Mouse (Mus musculus): Measurements from ENCODE around the gene Map3k5.
A peak's percentile ranks its signal among the peaks of the same experiment; 100 is the strongest.

Gene Map3k5

DNA sequence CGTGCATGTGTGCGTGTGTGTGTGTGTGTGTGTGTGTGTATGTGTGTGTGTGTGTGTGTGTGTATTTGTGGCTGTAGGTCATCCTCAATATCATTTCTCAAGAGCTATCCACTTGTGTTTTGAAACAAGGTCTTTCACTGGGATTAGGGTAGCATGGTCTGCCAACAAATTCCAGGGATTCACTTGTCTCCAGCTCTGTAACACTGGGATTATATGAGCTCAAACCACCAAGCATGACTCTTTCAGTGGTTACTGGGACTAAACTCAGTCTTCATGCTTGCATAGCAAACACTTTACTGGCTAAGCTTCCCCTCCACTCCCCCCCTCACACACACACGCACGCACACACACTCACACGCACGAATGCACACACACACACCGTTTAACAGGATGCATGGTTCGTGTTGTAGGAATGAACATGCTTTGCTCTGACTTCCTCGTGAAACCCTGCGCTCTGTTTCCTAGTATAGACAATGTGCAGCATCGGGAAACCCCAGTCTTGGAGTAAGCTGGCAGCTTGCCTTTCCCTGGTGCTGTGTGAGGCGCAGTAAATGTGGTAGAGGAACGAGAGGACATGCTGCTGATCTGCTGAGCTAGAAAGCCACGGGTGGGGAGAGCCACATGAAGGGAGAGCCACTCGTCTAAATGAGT lies 126.2 kb downstream of the Map3k5 start:
- no peak for DNase-seq

DNA sequence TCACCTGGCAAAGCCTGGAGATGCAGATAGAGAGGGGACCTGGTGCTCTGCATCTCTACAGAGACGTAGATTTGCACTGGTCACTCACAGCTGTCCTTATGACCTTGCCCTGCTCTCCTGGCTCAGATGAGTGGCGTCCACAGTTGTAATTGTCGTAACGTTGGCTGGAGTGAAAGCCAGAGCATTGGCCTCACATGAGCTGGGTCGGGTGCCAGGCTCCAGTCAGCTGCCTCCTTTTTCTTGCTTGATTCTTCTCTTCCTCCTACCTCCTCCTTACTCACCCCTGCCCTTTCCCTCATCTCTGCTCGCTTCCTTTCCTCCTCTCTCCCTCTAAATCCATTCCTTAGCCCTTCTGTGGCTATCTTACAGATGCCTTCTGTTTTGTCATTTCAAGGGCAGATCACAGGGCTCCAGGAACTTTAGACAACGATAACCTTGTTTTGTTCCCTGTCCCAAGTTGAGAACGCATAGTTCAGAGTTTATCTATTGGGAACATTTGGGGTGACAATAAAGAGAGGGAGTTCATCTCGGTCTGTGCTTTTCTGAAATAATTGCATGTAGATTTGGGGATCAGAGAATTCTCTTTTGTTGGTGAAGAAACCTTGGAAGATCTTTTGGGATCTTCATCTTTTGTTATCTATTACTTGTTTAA lies 130.4 kb downstream of the Map3k5 start:
- DNase-seq: peak; percentile 69 to 74

DNA sequence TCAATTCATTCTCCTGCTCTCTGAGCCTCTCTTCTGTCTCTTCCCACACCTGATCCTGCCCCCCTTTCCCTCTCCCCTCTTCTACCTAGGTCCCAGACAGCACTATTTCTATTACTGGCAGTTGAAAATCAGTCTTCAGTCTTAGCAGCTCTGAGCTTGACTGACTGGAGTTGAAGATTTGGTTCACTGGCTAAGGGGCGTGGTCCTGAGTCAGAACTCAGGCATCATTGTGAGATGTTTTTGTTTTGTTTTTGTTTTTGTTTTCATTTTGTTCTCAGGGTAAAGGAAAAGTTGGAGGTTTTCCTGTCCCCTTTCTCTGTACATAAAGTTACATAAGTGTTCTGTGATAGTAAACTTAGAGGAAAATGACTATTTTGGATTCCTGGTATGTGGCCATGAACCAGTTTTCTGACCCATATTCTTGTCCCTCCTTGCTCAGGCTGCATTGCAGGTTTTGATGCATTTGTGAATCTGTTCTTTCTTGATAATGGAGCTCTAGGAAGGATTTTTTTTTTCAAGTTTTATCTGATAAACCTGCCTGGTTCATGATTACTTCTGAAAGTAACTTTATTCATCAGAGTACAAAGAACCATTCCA lies 131.9 kb downstream of the Map3k5 start:
- peak; percentile 52 to 64 for DNase-seq

GRCm38 (mm10) chr10:20069771-20070460 lies 135.6 kb downstream of the Map3k5 start:
- no peak for DNase-seq

DNA sequence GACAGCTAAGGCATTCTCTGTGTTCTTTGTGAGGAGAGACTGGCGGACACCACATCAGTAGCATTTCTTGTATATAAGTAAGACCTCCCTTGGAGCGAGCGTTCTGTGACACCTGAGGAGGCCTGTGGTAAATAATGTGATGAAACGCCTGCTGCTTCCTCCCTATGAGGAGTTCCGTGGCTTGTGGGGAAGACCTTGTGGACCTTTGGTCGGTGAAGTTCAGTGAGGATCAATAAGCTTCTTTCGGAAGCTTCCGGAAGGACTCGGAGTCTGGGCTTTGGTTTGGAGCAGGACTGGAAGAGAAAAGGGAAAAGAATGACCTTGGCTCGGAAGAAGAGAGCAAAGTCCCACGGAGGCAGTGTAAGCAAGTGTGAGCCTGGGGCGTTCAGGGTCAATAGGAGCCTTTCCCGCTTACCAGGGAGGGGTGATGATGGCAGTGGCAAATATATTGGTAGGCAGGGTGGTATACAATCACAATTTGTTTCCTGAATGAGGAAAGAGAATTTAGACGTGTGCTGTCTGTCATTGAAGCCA lies 136.4 kb downstream of the Map3k5 start:
- peak; percentile 57 to 62 for DNase-seq

DNA sequence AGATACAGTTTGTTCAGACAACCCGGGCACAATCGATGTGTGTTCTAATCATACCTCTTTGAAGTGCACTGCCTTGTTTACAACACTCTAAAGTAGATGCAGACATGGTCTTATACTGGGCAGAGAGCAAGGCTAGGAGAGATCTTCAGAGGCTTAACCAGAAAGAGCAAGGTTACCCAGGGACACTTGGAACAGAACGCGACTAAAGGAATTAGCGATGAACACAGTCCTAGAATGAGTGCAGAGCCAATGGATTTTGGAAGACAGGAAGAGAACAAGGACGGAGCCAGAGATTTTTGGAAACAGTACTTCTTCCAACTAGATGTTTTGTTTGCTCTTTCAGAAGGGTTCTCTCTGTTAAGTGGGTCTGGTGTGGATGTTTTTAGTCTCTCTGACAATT lies 137.4 kb downstream of the Map3k5 start:
- no peak for DNase-seq

GRCm38 (mm10) chr10:20073236-20073893 lies 139.1 kb downstream of the Map3k5 start:
- DNase-seq: peak; percentile 82 to 91

GRCm38 (mm10) chr10:20076541-20077469 lies 142.5 kb downstream of the Map3k5 start:
- peak in 1 of 2 experiments; percentile 27 for DNase-seq

GRCm38 (mm10) chr10:20078350-20078749 lies 144.1 kb downstream of the Map3k5 start:
- DNase-seq: peak; percentile 39 to 68

- no peak for DNase-seq
Measured at GRCm38 (mm10) chr10:20087841-20088240, 153.6 kb downstream of the Map3k5 start.

GRCm38 (mm10) chr10:20089026-20089425 lies 154.8 kb downstream of the Map3k5 start:
- no peak for DNase-seq

- no peak for DNase-seq
Measured at GRCm38 (mm10) chr10:20090171-20090570, 155.9 kb downstream of the Map3k5 start.

GRCm38 (mm10) chr10:20091416-20091815 lies 157.1 kb downstream of the Map3k5 start:
- DNase-seq: no peak

- no peak for DNase-seq
Measured at GRCm38 (mm10) chr10:20092371-20092770, 158.1 kb downstream of the Map3k5 start.

- no peak for DNase-seq
Measured at GRCm38 (mm10) chr10:20101456-20101855, 167.2 kb downstream of the Map3k5 start.

DNA sequence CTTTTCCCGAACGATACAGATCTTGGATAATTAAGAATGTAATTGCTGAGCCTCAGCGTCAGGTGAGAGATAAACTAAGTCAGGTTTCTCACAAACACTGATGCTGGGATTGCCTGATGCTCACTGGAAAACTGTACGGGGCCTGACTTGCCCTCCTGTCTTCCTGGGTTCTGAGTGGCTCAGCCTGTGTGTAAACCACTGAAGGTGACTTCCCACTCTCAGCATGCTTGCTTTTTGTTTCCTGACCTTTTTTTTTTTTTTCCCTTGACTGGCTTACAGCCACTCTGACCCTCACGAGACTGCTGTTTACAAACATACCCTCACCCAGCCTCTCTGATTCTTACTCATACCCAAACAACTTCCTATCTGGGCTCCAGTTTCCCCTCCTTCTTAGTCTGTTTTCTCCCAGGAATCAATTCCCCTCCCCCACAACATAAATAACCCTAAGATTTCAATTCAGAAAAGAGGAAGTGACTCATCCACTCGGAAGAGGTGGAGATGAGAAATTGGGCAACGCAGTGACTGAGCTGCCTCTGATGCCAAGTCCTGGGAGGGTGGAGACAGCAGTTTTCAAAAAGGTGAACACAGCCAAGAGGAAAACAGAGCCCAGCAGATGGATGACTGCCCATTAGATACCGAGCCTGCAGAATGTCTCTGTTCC lies 170.1 kb downstream of the Map3k5 start:
- DNase-seq: peak; percentile 64 to 76

GRCm38 (mm10) chr10:20105575-20105974 lies 171.3 kb downstream of the Map3k5 start:
- no peak for DNase-seq

DNA sequence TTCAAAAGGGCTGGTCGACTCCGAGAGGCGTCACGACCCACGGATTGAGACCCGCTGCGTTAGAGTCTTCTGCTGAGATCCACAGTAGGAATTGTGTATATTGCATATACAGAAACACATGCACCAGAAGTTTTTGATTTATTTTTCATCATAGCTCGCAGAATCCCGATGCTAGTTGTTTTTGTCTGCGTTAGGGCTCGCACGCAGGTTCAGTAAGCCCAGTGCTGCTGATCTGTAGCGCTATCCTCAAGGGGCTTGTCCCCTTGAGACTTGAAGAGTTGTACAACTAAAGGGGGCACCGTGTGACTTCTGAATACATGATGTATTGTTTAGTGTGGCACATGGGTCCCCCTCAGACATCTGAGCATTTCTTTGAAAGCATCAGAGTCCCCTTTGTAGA lies 172.8 kb downstream of the Map3k5 start:
- DNase-seq: no peak

DNA sequence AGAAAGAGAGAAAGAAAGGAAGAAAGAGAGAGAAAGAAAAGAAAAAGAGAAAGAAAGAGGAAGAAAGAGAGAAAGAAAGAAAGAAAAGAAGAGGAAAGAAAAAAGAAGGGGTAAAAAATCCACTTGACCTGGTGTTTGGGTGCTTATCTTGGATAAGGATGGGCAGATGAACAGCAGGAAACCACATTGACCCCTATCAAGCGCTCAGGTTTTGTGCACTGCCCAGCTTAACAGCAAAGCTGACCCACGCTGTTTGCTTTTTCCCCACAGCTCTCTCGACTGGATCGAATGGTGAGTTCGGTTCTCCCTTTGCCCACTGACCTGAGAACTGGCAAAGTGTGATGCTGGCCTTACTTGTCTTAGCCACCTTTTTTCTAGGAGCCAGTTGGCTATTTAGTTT lies 177.2 kb downstream of the Map3k5 start:
- DNase-seq: no peak

DNA sequence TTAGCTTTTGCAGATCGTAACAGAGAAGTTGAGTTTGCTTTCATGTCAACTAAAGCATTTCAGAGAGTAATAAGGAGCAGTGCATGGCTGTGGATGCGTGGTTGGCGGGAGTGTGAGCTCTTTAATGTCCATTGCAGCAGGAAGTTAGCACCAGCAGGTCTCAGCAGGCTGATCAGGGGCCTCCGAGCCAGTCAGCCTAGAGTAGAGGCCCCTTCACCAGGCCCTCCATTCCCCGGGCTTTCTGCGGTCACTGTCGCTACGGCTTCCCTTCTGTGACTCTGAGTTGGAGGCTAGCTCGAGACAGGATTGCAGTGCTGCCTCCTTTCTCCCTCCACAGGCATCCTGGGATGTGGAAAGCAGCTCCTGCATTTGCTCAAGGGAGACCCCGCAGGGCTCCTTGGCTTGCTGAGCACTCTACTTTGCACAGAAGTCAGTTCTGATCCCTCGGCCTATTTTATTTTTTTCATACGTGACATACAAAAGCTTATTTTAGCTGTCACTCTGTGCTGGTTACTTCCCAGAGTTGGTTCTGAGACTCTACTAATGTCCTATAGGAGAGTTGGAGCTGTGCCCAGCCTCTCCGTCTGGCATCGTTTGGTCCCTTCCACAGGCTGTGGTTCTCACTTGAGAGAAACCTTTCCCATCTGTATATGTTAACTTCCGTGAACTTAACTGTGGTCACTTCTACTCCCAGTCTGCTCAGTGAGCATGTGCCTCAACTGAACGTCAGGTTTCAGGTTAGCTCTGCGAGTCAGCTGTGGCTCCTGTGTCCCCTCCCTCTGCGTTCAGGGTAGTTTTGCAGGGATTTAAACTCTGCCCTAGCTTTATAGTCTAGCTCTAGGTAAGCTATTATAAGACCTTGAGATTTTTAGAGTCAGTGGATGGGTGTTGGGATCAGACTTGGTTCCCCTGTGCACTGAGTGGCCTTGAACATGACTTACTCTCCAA lies 178.0 kb downstream of the Map3k5 start:
- DNase-seq: no peak
